Mouse (Mus musculus): ENCODE data around the gene Cryge. TPM values are rescaled to one million over a fixed set of nuclear protein-coding genes. Genes with fewer than 3 reads are reported as not detected.
A peak's percentile ranks its signal among the peaks of the same experiment; 100 is the strongest.

Cryge gene
- total RNA-seq, 2 experiments from 2014 or later: not detected

DNA sequence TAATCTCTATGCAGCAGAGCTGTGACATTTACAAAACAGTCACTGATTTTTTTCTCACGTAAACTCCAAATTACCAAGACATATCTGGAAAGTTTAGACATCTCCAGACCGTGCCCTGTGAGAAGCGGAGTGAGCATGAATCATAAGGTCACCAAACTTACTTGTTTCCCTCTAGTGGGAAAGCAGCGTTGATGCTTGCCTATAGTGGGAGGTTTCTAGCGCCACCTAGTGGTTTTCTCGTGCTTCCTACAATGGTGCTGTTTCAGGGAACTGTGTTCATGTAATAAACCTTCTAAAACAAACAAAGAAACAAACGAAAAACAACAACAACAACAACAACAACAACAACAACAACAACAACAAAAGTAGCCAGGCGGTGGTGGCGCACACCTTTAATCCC, 40.8 kb downstream of the Cryge start:
- DNase-seq: peak; percentile 30 to 45

DNA sequence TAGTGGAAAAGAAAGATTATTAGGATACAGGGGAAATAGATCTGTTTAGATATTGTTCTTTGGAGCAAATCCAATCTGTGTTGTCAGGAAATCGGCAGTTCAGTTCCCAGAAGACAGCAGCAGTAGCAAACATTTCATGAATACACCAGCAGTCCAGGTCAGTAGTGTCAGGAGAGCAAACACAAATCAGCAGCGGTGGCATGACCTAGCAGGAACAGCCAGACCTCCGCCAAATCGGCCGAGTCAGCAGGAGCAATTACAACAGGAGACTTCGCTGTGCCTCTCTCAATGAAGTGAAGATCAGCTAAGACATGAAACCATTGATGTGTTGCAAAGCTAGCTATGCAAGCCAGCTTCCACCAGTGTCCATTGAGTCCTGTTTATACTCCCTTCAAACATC, 45.4 kb downstream of the Cryge start:
- no peak for DNase-seq

DNA sequence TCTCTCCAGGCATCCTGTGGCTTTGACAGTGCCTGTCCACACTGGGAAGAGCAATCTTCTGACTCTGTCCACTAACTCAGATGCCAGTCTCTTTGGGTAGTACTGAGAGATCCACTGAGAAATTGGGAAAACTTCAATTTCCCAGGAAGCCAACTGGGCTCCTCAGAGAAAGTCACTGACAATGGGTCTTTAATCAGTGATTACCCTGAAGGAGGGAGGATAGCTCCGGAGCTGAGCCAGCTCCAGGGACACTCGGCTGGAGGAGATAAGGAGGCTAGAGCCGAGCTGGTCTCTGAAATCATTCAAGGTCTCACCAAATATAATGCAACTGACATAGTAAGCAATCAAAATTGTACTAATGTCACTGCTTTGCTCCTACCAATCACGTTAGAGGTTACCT, 46.4 kb downstream of the Cryge start:
- DNase-seq: no peak

Other genes with a start within 250 kb of the Cryge start
- 10 to 100 TPM; 30.7 to 35.0 TPM for gene Plekhm3, start 94.3 kb downstream of the Cryge start, total RNA-seq (2021)
- gene Akr1cl, start 18.4 kb downstream of the Cryge start, total RNA-seq (2021): not detected
- not detected for gene Crygd, start 12.3 kb upstream of the Cryge start, total RNA-seq (2021)
- gene Crygc, start 22.5 kb upstream of the Cryge start, total RNA-seq (2021): not detected
- gene Crygb, start 31.1 kb upstream of the Cryge start, total RNA-seq (2021): not detected
- 1 to 10 TPM; 1.1 to 1.8 TPM for gene Cryga, start 52.2 kb upstream of the Cryge start, total RNA-seq (2021)
- not detected for gene Gm28845, start 68.4 kb upstream of the Cryge start, total RNA-seq (2021)
- 1 to 10 TPM; 7.9 to 9.9 TPM for gene D630023F18Rik, start 72.1 kb upstream of the Cryge start, total RNA-seq (2021)
- gene Idh1, start 135.4 kb upstream of the Cryge start, total RNA-seq (2021): 10 to 100 TPM; 45.6 to 48.5 TPM
- 10 to 100 TPM; 41.9 to 44.0 TPM for gene Pikfyve, start 135.5 kb upstream of the Cryge start, total RNA-seq (2021)
- gene Pth2r, start 230.9 kb upstream of the Cryge start, total RNA-seq (2021): under 1 TPM; 0.17 to 0.30 TPM

All from layer of hippocampus, postnatal 36 days (tissue).